Mouse (Mus musculus) MEL (cell line): Measurements from ENCODE around the gene Slc44a2. TPM values are rescaled to one million over a fixed set of nuclear protein-coding genes. Genes with fewer than 3 reads are reported as not detected.

Source experiments
- DNase-seq: peaks from one replicate; pipeline ENCODE4 v3.0.0; 2011; ENCODE audit warnings: low read depth, low spot score
- H3K27ac ChIP-seq: 2 replicates; pipeline ENCODE4 v1.5.1; 2012; ENCODE audit warnings: low read depth, mild to moderate bottlenecking, control low read depth, low read length, moderate library complexity; ENCODE audit not compliant: control insufficient read depth
- H3K27me3 ChIP-seq, 2 experiments: fragments of 150-350 bp in 1 of 2; sonication (generic) in 1 of 2; 2 replicates each; pipeline ENCODE4 v1.6.1; 2012; ENCODE audit warnings: low read length in 2 of 2, mild to moderate bottlenecking in 2 of 2, improper control_type of control experiment in 1 of 2, moderate library complexity in 1 of 2; ENCODE audit not compliant: insufficient read depth in 2 of 2, control insufficient read depth in 1 of 2
- H3K36me3 ChIP-seq, 2 experiments: 2 replicates each; pipeline ENCODE4 v1.6.1; 2012 to 2014; ENCODE audit warnings: low read length in 2 of 2, improper control_type of control experiment in 1 of 2, inconsistent platforms in 1 of 2, mild to moderate bottlenecking in 1 of 2; ENCODE audit not compliant: insufficient read depth in 2 of 2, control insufficient read depth in 1 of 2
- H3K4me1 ChIP-seq, 2 experiments: fragments of 150-350 bp in 1 of 2; sonication (generic) in 1 of 2; 2 replicates each; pipeline ENCODE4 v1.6.1; 2012; ENCODE audit warnings: low read length in 2 of 2, improper control_type of control experiment in 1 of 2, mild to moderate bottlenecking in 1 of 2; ENCODE audit not compliant: insufficient read depth in 2 of 2, control insufficient read depth in 1 of 2
- H3K4me3 ChIP-seq, 2 experiments: fragments of 150-350 bp in 1 of 2; sonication (generic) in 1 of 2; 2 replicates each; pipeline ENCODE4 v1.5.1; 2012; ENCODE audit warnings: low read depth in 2 of 2, low read length in 2 of 2, mild to moderate bottlenecking in 2 of 2, moderate library complexity in 2 of 2, control low read depth in 1 of 2, improper control_type of control experiment in 1 of 2; ENCODE audit not compliant: control insufficient read depth in 1 of 2, insufficient read depth in 1 of 2
- H3K79me2 ChIP-seq: 2 replicates; pipeline ENCODE4 v1.6.1; 2012; ENCODE audit warnings: mild to moderate bottlenecking, low read length, moderate library complexity; ENCODE audit not compliant: control insufficient read depth, poor library complexity, insufficient read depth
- H3K9ac ChIP-seq: 2 replicates; pipeline ENCODE4 v1.6.1; 2012; ENCODE audit warnings: low read depth, mild to moderate bottlenecking, control low read depth, low read length, moderate library complexity; ENCODE audit not compliant: control insufficient read depth, poor library complexity, severe bottlenecking
- H3K9me3 ChIP-seq: fragments of 150-350 bp; sonication (generic); replicated peaks from 2 replicates; pipeline ENCODE4 v1.6.1; 2012; ENCODE audit warnings: mild to moderate bottlenecking, low read length, improper control_type of control experiment, moderate library complexity; ENCODE audit not compliant: insufficient read depth
- CHD1 ChIP-seq: IDR thresholded peaks from 2 replicates; pipeline ENCODE4 v1.6.1; 2012; ENCODE audit warnings: low read depth, mild to moderate bottlenecking, inconsistent platforms, low read length, improper control_type of control experiment
- CHD2 ChIP-seq: IDR thresholded peaks from 2 replicates; pipeline ENCODE4 v1.6.1; 2011; ENCODE audit warnings: low read length, improper control_type of control experiment
- ELF1 ChIP-seq: IDR thresholded peaks from 2 replicates; pipeline ENCODE4 v1.6.1; 2014; ENCODE audit warnings: low read depth, mild to moderate bottlenecking, inconsistent platforms, low read length, improper control_type of control experiment, moderate library complexity
- EP300 ChIP-seq, 2 experiments: IDR thresholded peaks; 2 replicates each; pipeline ENCODE4 v1.6.1; 2011; ENCODE audit warnings: improper control_type of control experiment in 2 of 2, low read length in 2 of 2, low read depth in 1 of 2, mild to moderate bottlenecking in 1 of 2
- ETS1 ChIP-seq: IDR thresholded peaks from 2 replicates; pipeline ENCODE4 v1.6.1; 2012; ENCODE audit warnings: low read depth, mild to moderate bottlenecking, inconsistent platforms, low read length, improper control_type of control experiment, moderate library complexity
- GABPA ChIP-seq: IDR thresholded peaks from 2 replicates; pipeline ENCODE4 v1.6.1; 2012; ENCODE audit warnings: low read depth, mild to moderate bottlenecking, inconsistent platforms, low read length, improper control_type of control experiment, moderate library complexity
- MAFK ChIP-seq: IDR thresholded peaks from 2 replicates; pipeline ENCODE4 v1.6.1; 2011; ENCODE audit warnings: low read depth, mild to moderate bottlenecking, low read length, improper control_type of control experiment, borderline replicate concordance
- MYC ChIP-seq: IDR thresholded peaks from 2 replicates; pipeline ENCODE4 v1.6.1; 2011; ENCODE audit warnings: low read depth, mild to moderate bottlenecking, low read length, improper control_type of control experiment, moderate library complexity
- NRF1 ChIP-seq: IDR thresholded peaks from 2 replicates; pipeline ENCODE4 v1.6.1; 2014; ENCODE audit warnings: low read depth, mild to moderate bottlenecking, inconsistent platforms, low read length, improper control_type of control experiment, moderate library complexity; ENCODE audit not compliant: poor library complexity, insufficient read depth, severe bottlenecking
- RAD21 ChIP-seq: IDR thresholded peaks from 2 replicates; pipeline ENCODE4 v1.6.1; 2011; ENCODE audit warnings: mild to moderate bottlenecking, low read depth, low read length, improper control_type of control experiment
- RCOR1 ChIP-seq: IDR thresholded peaks from 2 replicates; pipeline ENCODE4 v1.6.1; 2012; ENCODE audit warnings: low read depth, mild to moderate bottlenecking, inconsistent platforms, low read length, improper control_type of control experiment
- TBP ChIP-seq: IDR thresholded peaks from 2 replicates; pipeline ENCODE4 v1.8.0; 2011; ENCODE audit warnings: low read depth, low read length, improper control_type of control experiment
- UBTF ChIP-seq: IDR thresholded peaks from 2 replicates; pipeline ENCODE4 v1.6.1; 2012; ENCODE audit warnings: low read depth, mild to moderate bottlenecking, inconsistent platforms, low read length, improper control_type of control experiment, moderate library complexity, borderline replicate concordance; ENCODE audit not compliant: insufficient read depth
- USF2 ChIP-seq, 2 experiments: IDR thresholded peaks; 2 replicates each; pipeline ENCODE4 v1.6.1; 2011 to 2012; ENCODE audit warnings: improper control_type of control experiment in 2 of 2, low read length in 2 of 2, borderline replicate concordance in 1 of 2, inconsistent platforms in 1 of 2, low read depth in 1 of 2, mild to moderate bottlenecking in 1 of 2; ENCODE audit not compliant: insufficient read depth in 1 of 2
- ZC3H11A ChIP-seq: IDR thresholded peaks from 2 replicates; pipeline ENCODE4 v1.6.1; 2012; ENCODE audit warnings: low read depth, mild to moderate bottlenecking, inconsistent platforms, low read length, improper control_type of control experiment
- ZMIZ1 ChIP-seq: IDR thresholded peaks from 2 replicates; pipeline ENCODE4 v1.6.1; 2012; ENCODE audit warnings: low read depth, mild to moderate bottlenecking, inconsistent platforms, low read length, improper control_type of control experiment, moderate library complexity
- ZNF384 ChIP-seq: IDR thresholded peaks from 2 replicates; pipeline ENCODE4 v1.6.1; 2012; ENCODE audit warnings: low read depth, mild to moderate bottlenecking, inconsistent platforms, low read length, improper control_type of control experiment
- polyA plus RNA-seq, 2 experiments: library from polyadenylated mRNA; stranded (reverse) in 1 of 2; unstranded in 1 of 2; fragments of >175 nt in 1 of 2; fragments of >200 nt in 1 of 2; gene quantifications; 2 replicates each; pipeline versions ENCODE4 v1.2.1 to v1.2.4; 2012; ENCODE audit warnings: low replicate concordance in 2 of 2, low read depth in 1 of 2; ENCODE audit not compliant: insufficient read length in 2 of 2, insufficient read depth in 1 of 2, missing spikeins in 1 of 2
- total RNA-seq: library from RNA; depleted of rRNA; stranded (reverse); fragments of 300-350 nt; gene quantifications from 2 replicates; pipeline ENCODE4 v1.2.3, GENCODE M21; 2012

The Slc44a2 gene
- total and polyA plus RNA-seq, 3 experiments, result 27.3 to 121 TPM; not detected in 1

- Histone ChIP-seq H3K36me3 (peaks cover 0 to 13% of the 10 kb centered on the region in 2 experiments; a peak in 2 of 4 replicates), H3K79me2 (peaks cover 7% of the 10 kb centered on the region; the same call in 1 of the 2 replicates), H3K9me3 (no peaks in the 10 kb centered on the region), H3K27ac (no peak overlapping the region), H3K4me1 (peaks cover 15% of the 10 kb centered on the region in 2 experiments), H3K4me3 (no peak overlapping the region), H3K27me3 (no peaks in the 10 kb centered on the region), H3K9ac (no peak overlapping the region)
- no peak for TF ChIP-seq ELF1
- TF ChIP-seq ZMIZ1, result no peak
- TF ChIP-seq RAD21, result no peak
- no peak for TF ChIP-seq NRF1
- TF ChIP-seq MAFK, result no peak
- TF ChIP-seq ZC3H11A, result no peak
- TF ChIP-seq USF2 (IDR thresholded peaks at IDR 0.05; ENCODE audit: borderline replicate concordance in 1 of 2, insufficient read depth in 1 of 2, low read depth in 1 of 2, low read length in 2 of 2), result no peak
- no peak for TF ChIP-seq CHD2
- no peak for TF ChIP-seq ZNF384
- TF ChIP-seq UBTF, result no peak
- TF ChIP-seq EP300 (IDR thresholded peaks at IDR 0.05; ENCODE audit: low read depth in 1 of 2, low read length in 2 of 2), result no peak
- no peak for TF ChIP-seq GABPA
- no peak for TF ChIP-seq ETS1
- TF ChIP-seq CHD1, result no peak
- no peak for TF ChIP-seq TBP
- no peak for TF ChIP-seq RCOR1
- TF ChIP-seq MYC, result no peak
- DNase-seq, result no peak
Observed at GRCm38 (mm10) chr9:21331365-21332140, 11.1 kb downstream of the Slc44a2 start.
